Mouse (Mus musculus): ENCODE measurements around the gene Exoc3. TPM values are rescaled to one million over a fixed set of nuclear protein-coding genes. Genes with fewer than 3 reads are reported as not detected.

Exoc3 gene
- polyA plus RNA-seq, 1 experiment = 1.8 TPM

- TF ChIP-seq GATA1 (IDR thresholded peaks at IDR 0.05; ENCODE audit: low read length) = no peak
- no peaks in the 10 kb centered on the region for H3K9me3 ChIP-seq (ENCODE audit: control insufficient read depth, low read length)
- H3K36me3 ChIP-seq (ENCODE audit: control insufficient read depth) = no peaks in the 10 kb centered on the region
- H3K27me3 ChIP-seq (ENCODE audit: control insufficient read depth) = no peaks in the 10 kb centered on the region
- peaks cover 24% of the 10 kb centered on the region for H3K4me1 ChIP-seq (ENCODE audit: control insufficient read depth)
- H3K4me3 ChIP-seq (replicated peaks) = no peak overlapping the region
Observed at GRCm38 (mm10) chr13:74144120-74144884, 64.2 kb downstream of the Exoc3 start.

- Histone ChIP-seq H3K27me3 (ENCODE audit: control insufficient read depth) (no peaks in the 10 kb centered on the region), H3K4me3 (replicated peaks) (no peak overlapping the region), H3K4me1 (ENCODE audit: control insufficient read depth) (peaks cover 16% of the 10 kb centered on the region), H3K36me3 (ENCODE audit: control insufficient read depth) (no peaks in the 10 kb centered on the region), H3K9me3 (ENCODE audit: control insufficient read depth, low read length) (no peaks in the 10 kb centered on the region)
- TF ChIP-seq TAL1 (IDR thresholded peaks at IDR 0.05; ENCODE audit: low read length) (no peak), GATA1 (IDR thresholded peaks at IDR 0.05; ENCODE audit: low read length) (no peak)
Observed at GRCm38 (mm10) chr13:74143282-74143681, 65.2 kb downstream of the Exoc3 start.

- Histone ChIP-seq H3K4me1 (ENCODE audit: control insufficient read depth) (no peaks in the 10 kb centered on the region), H3K9me3 (ENCODE audit: control insufficient read depth, low read length) (no peaks in the 10 kb centered on the region), H3K27me3 (ENCODE audit: control insufficient read depth) (no peaks in the 10 kb centered on the region), H3K4me3 (replicated peaks) (no peak overlapping the region), H3K36me3 (ENCODE audit: control insufficient read depth) (no peaks in the 10 kb centered on the region)
- no peak for TF ChIP-seq GATA1 (IDR thresholded peaks at IDR 0.05; ENCODE audit: low read length)
- no peak for TF ChIP-seq TAL1 (IDR thresholded peaks at IDR 0.05; ENCODE audit: low read length)
Observed at GRCm38 (mm10) chr13:74140793-74141192, 67.7 kb downstream of the Exoc3 start.

- Histone ChIP-seq H3K9me3 (ENCODE audit: control insufficient read depth, low read length) (no peaks in the 10 kb centered on the region), H3K4me3 (replicated peaks) (no peak overlapping the region), H3K27me3 (ENCODE audit: control insufficient read depth) (no peaks in the 10 kb centered on the region; the same call in 1 of the 2 replicates), H3K4me1 (ENCODE audit: control insufficient read depth) (no peaks in the 10 kb centered on the region), H3K36me3 (ENCODE audit: control insufficient read depth) (no peaks in the 10 kb centered on the region)
- TF ChIP-seq GATA1 (IDR thresholded peaks at IDR 0.05; ENCODE audit: low read length) = no peak
- TF ChIP-seq TAL1 (IDR thresholded peaks at IDR 0.05; ENCODE audit: low read length) = no peak
Observed at GRCm38 (mm10) chr13:74138906-74139647, 69.5 kb downstream of the Exoc3 start.

GRCm38 (mm10) chr13:74129909-74130308 lies 78.6 kb downstream of the Exoc3 start:
- TF ChIP-seq GATA1 (IDR thresholded peaks at IDR 0.05; ENCODE audit: low read length) = no peak
- no peak for TF ChIP-seq TAL1 (IDR thresholded peaks at IDR 0.05; ENCODE audit: low read length)
- Histone ChIP-seq H3K36me3 (ENCODE audit: control insufficient read depth) (no peaks in the 10 kb centered on the region), H3K4me3 (replicated peaks) (no peak overlapping the region), H3K9me3 (ENCODE audit: control insufficient read depth, low read length) (no peaks in the 10 kb centered on the region), H3K27me3 (ENCODE audit: control insufficient read depth) (peaks cover 7% of the 10 kb centered on the region; the same call in 1 of the 2 replicates), H3K4me1 (ENCODE audit: control insufficient read depth) (no peaks in the 10 kb centered on the region)

GRCm38 (mm10) chr13:74127571-74127970 lies 81.0 kb downstream of the Exoc3 start:
- H3K4me3 ChIP-seq (replicated peaks) = no peak overlapping the region
- peaks cover 13% of the 10 kb centered on the region for H3K27me3 ChIP-seq (ENCODE audit: control insufficient read depth)
- no peaks in the 10 kb centered on the region for H3K9me3 ChIP-seq (ENCODE audit: control insufficient read depth, low read length)
- no peak for TF ChIP-seq GATA1 (IDR thresholded peaks at IDR 0.05; ENCODE audit: low read length)
- no peak for TF ChIP-seq TAL1 (IDR thresholded peaks at IDR 0.05; ENCODE audit: low read length)
- H3K36me3 ChIP-seq (ENCODE audit: control insufficient read depth) = no peaks in the 10 kb centered on the region
- no peaks in the 10 kb centered on the region for H3K4me1 ChIP-seq (ENCODE audit: control insufficient read depth)

GRCm38 (mm10) chr13:74122632-74123031 lies 85.9 kb downstream of the Exoc3 start:
- peaks cover 50% of the 10 kb centered on the region for H3K27me3 ChIP-seq (ENCODE audit: control insufficient read depth)
- no peak for TF ChIP-seq GATA1 (IDR thresholded peaks at IDR 0.05; ENCODE audit: low read length)
- TF ChIP-seq TAL1 (IDR thresholded peaks at IDR 0.05; ENCODE audit: low read length) = no peak

GRCm38 (mm10) chr13:74121795-74122330 lies 86.7 kb downstream of the Exoc3 start:
- no peaks in the 10 kb centered on the region for H3K36me3 ChIP-seq (ENCODE audit: control insufficient read depth)
- no peaks in the 10 kb centered on the region for H3K9me3 ChIP-seq (ENCODE audit: control insufficient read depth, low read length)
- no peak for TF ChIP-seq GATA1 (IDR thresholded peaks at IDR 0.05; ENCODE audit: low read length)
- no peak for TF ChIP-seq TAL1 (IDR thresholded peaks at IDR 0.05; ENCODE audit: low read length)
- no peaks in the 10 kb centered on the region for H3K4me1 ChIP-seq (ENCODE audit: control insufficient read depth)
- H3K4me3 ChIP-seq (replicated peaks) = no peak overlapping the region
- peaks cover 50% of the 10 kb centered on the region for H3K27me3 ChIP-seq (ENCODE audit: control insufficient read depth)

More at GRCm38 (mm10) chr13:74122632-74123031, 85.9 kb downstream of the Exoc3 start:
- no peaks in the 10 kb centered on the region for H3K4me1 ChIP-seq (ENCODE audit: control insufficient read depth)
- H3K4me3 ChIP-seq (replicated peaks) = no peak overlapping the region
- H3K9me3 ChIP-seq (ENCODE audit: control insufficient read depth, low read length) = no peaks in the 10 kb centered on the region
- H3K36me3 ChIP-seq (ENCODE audit: control insufficient read depth) = no peaks in the 10 kb centered on the region

- Histone ChIP-seq H3K27me3 (ENCODE audit: control insufficient read depth) (peaks cover 50% of the 10 kb centered on the region), H3K4me3 (replicated peaks) (no peak within 1 kb of the TSS), H3K4me1 (ENCODE audit: control insufficient read depth) (no peaks in the 10 kb centered on the region)
Observed at GRCm38 (mm10) chr13:74121141-74121602, 87.4 kb downstream of the Exoc3 start, which contains the start of gene Slc9a3. Gene Slc9a3 (plus strand): TSS chr13:74121457.

More at GRCm38 (mm10) chr13:74121141-74121602, 87.4 kb downstream of the Exoc3 start, which contains the start of gene Slc9a3:
- Histone ChIP-seq H3K9me3 (ENCODE audit: control insufficient read depth, low read length) (no peaks in the 10 kb centered on the region), H3K36me3 (ENCODE audit: control insufficient read depth) (no peaks in the 10 kb centered on the region)
- no peak for TF ChIP-seq GATA1 (IDR thresholded peaks at IDR 0.05; ENCODE audit: low read length)
- TF ChIP-seq TAL1 (IDR thresholded peaks at IDR 0.05; ENCODE audit: low read length) = no peak

Other genes starting within 250 kb of the Exoc3 start
- not detected in 2 replicates for gene Zdhhc11, start 244.9 kb downstream of the Exoc3 start, polyA plus RNA-seq (2012)
- gene Tppp, start 199.3 kb downstream of the Exoc3 start, polyA plus RNA-seq (2012) = 0.02 TPM in 1 of 2 replicates, not detected in the other
- 0.34 and 0.61 TPM in 2 replicates for gene Cep72, start 146.4 kb downstream of the Exoc3 start, polyA plus RNA-seq (2012)
- not detected in 2 replicates for gene Slc9a3, start 87.3 kb downstream of the Exoc3 start, polyA plus RNA-seq (2012)
- gene Ahrr, start 83.6 kb upstream of the Exoc3 start, polyA plus RNA-seq (2012) = 0.01 TPM in 1 of 2 replicates, not detected in the other
- 2.1 and 3.0 TPM in 2 replicates for gene Pdcd6, start 108.8 kb upstream of the Exoc3 start, polyA plus RNA-seq (2012)
- gene Sdha, start 141.5 kb upstream of the Exoc3 start, polyA plus RNA-seq (2012) = 1.5 and 2.0 TPM in 2 replicates
- gene Ccdc127, start 141.6 kb upstream of the Exoc3 start, polyA plus RNA-seq (2012) = 0.10 and 0.16 TPM in 2 replicates
- gene Lrrc14b, start 155.3 kb upstream of the Exoc3 start, polyA plus RNA-seq (2012) = not detected in 2 replicates
- not detected in 2 replicates for gene Zfp72, start 182.1 kb upstream of the Exoc3 start, polyA plus RNA-seq (2012)
- 17.1 and 21.5 TPM in 2 replicates for gene Ftl1-ps1, start 191.0 kb upstream of the Exoc3 start, polyA plus RNA-seq (2012)